Mouse (Mus musculus): ENCODE results near the gene Nkx1-1.

GRCm38 (mm10) chr5:33480582-33481317 is 47.0 kb upstream of the Nkx1-1 start:
- no peak for TF ChIP-seq GATA1 (IDR thresholded peaks at IDR 0.05; ENCODE audit: low read length)
- TF ChIP-seq TAL1 (IDR thresholded peaks at IDR 0.05; ENCODE audit: low read length): no peak

All from erythroblast, embryonic 14.5 days (primary cell).